Mouse (Mus musculus) liver, embryonic 15.5 days (tissue): ENCODE results near the gene Fuk. TPM values are rescaled to one million over a fixed set of nuclear protein-coding genes. Genes with fewer than 3 reads are reported as not detected.

Experiments used
- ATAC-seq: fragments of 200-750 bp; cut with Nextera tagmentation; 2 replicates; pipeline ENCODE4 v1.8.0; 2017; ENCODE audit warnings: moderate number of reproducible peaks, mild to moderate bottlenecking, moderate library complexity; ENCODE audit not compliant: insufficient read depth
- H3K27ac ChIP-seq: fragments of 300-500 bp; sonication (generic); replicated peaks from 2 replicates; pipeline ENCODE4 v1.5.1; 2015; ENCODE audit warnings: mild to moderate bottlenecking, inconsistent platforms
- H3K27me3 ChIP-seq: fragments of 300-500 bp; sonication (generic); 2 replicates; pipeline ENCODE4 v1.6.1; 2015; ENCODE audit warnings: mild to moderate bottlenecking, inconsistent platforms
- H3K36me3 ChIP-seq: fragments of 300-500 bp; sonication (generic); replicated peaks from 2 replicates; pipeline ENCODE4 v1.6.1; 2015; ENCODE audit warnings: moderate library complexity, mild to moderate bottlenecking, inconsistent platforms
- H3K4me1 ChIP-seq: fragments of 300-500 bp; sonication (generic); replicated peaks from 2 replicates; pipeline ENCODE4 v1.6.1; 2015; ENCODE audit warnings: inconsistent platforms
- H3K4me2 ChIP-seq: fragments of 300-500 bp; sonication (generic); 2 replicates; pipeline ENCODE4 v1.6.1; 2015; ENCODE audit warnings: moderate library complexity, mild to moderate bottlenecking, inconsistent platforms
- H3K4me3 ChIP-seq: fragments of 300-500 bp; sonication (generic); replicated peaks from 2 replicates; pipeline ENCODE4 v1.5.1; 2015; ENCODE audit warnings: mild to moderate bottlenecking, inconsistent platforms
- H3K9ac ChIP-seq: fragments of 300-500 bp; sonication (generic); 2 replicates; pipeline ENCODE4 v1.6.1; 2015; ENCODE audit warnings: moderate library complexity, mild to moderate bottlenecking, inconsistent platforms
- H3K9me3 ChIP-seq: fragments of 300-500 bp; sonication (generic); replicated peaks from 2 replicates; pipeline ENCODE4 v1.6.1; 2016; ENCODE audit warnings: inconsistent platforms
- WGBS: fragments of 180-500 bp; shearing (Covaris S2); methylation state at CpG from one replicate; pipeline ENCODE4 v1.1.7; 2015; ENCODE audit warnings: mixed read lengths; ENCODE audit not compliant: insufficient replicate concordance; 5-methylcytosine and 5-hydroxymethylcytosine counted together
- polyA plus RNA-seq: library from polyadenylated mRNA; unstranded; fragments of >200 nt; fragmentation: Nextera tagmentation; extraction: Ambion mirVana; gene quantifications from 2 replicates; pipeline ENCODE4 v1.2.1, GENCODE M21; 2015

The Fuk gene
- polyA plus RNA-seq, 1 experiment from 2014 or later = 2.5 TPM

GRCm38 (mm10) chr8:110845821-110846404 is 56.4 kb downstream of the Fuk start:
- Histone ChIP-seq H3K9ac (peak overlapping the region; percentile 83), H3K9me3 (no peaks in the 10 kb centered on the region), H3K4me1 (peaks cover 36% of the 10 kb centered on the region), H3K27ac (peak overlapping the region; percentile 85), H3K27me3 (no peaks in the 10 kb centered on the region), H3K36me3 (peaks cover 56% of the 10 kb centered on the region), H3K4me2 (peak overlapping the region; percentile 75), H3K4me3 (peak overlapping the region; percentile 80)
- WGBS = 3% methylated on average over 17 of the region's 17 CpGs
- ATAC-seq = no peak

- peaks cover 56% of the 10 kb centered on the region for H3K36me3 ChIP-seq
- no peaks in the 10 kb centered on the region for H3K27me3 ChIP-seq
- H3K4me3 ChIP-seq = peak overlapping the region; percentile 80
- no peak overlapping the region; the same call in 1 of the 2 replicates for H3K9ac ChIP-seq
- peaks cover 36% of the 10 kb centered on the region for H3K4me1 ChIP-seq
- WGBS = 62% methylated on average over 3 of the region's 3 CpGs
- H3K9me3 ChIP-seq = no peaks in the 10 kb centered on the region
- peak overlapping the region; percentile 75 for H3K4me2 ChIP-seq
- ATAC-seq = no peak
- H3K27ac ChIP-seq = no peak overlapping the region
These were observed 57.3 kb downstream of the Fuk start for GRCm38 (mm10) chr8:110844941-110845340.

- H3K9me3 ChIP-seq = no peaks in the 10 kb centered on the region
- peaks cover 63% of the 10 kb centered on the region for H3K36me3 ChIP-seq
- H3K27ac ChIP-seq = no peak overlapping the region
- peaks cover 30% of the 10 kb centered on the region for H3K4me1 ChIP-seq
- no peaks in the 10 kb centered on the region for H3K27me3 ChIP-seq
- no peak overlapping the region for H3K9ac ChIP-seq
- H3K4me3 ChIP-seq = no peak overlapping the region
- H3K4me2 ChIP-seq = no peak overlapping the region
- WGBS = 70% methylated on average over 5 of the region's 5 CpGs
- ATAC-seq = no peak
These were observed 59.1 kb downstream of the Fuk start for GRCm38 (mm10) chr8:110843207-110843606.

- peaks cover 75% of the 10 kb centered on the region for H3K36me3 ChIP-seq
- no peaks in the 10 kb centered on the region for H3K27me3 ChIP-seq
- peaks cover 22% of the 10 kb centered on the region for H3K4me1 ChIP-seq
- H3K9me3 ChIP-seq = no peaks in the 10 kb centered on the region
- no peak for ATAC-seq
- H3K27ac ChIP-seq = no peak overlapping the region
- no peak overlapping the region for H3K9ac ChIP-seq
- H3K4me3 ChIP-seq = no peak overlapping the region
- H3K4me2 ChIP-seq = no peak overlapping the region
- 82% methylated on average over 3 of the region's 3 CpGs for WGBS
These were observed 60.2 kb downstream of the Fuk start for GRCm38 (mm10) chr8:110842012-110842574.

Other genes starting within 250 kb of the Fuk start
- 1.0 and 1.3 TPM in 2 replicates for gene Mtss1l, start 181.0 kb downstream of the Fuk start, polyA plus RNA-seq
- 0.23 TPM in 1 of 2 replicates, not detected in the other for gene Il34, start 96.6 kb downstream of the Fuk start, polyA plus RNA-seq
- 28.3 and 30.7 TPM in 2 replicates for gene Cog4, start 55.9 kb downstream of the Fuk start, polyA plus RNA-seq
- gene Sf3b3, start 55.7 kb downstream of the Fuk start, polyA plus RNA-seq = 56.9 and 58.3 TPM in 2 replicates
- gene St3gal2, start 17.4 kb upstream of the Fuk start, polyA plus RNA-seq = 21.9 and 24.6 TPM in 2 replicates
- gene Ddx19a, start 95.3 kb upstream of the Fuk start, polyA plus RNA-seq = 9.3 and 9.9 TPM in 2 replicates
- 2.4 and 3.0 TPM in 2 replicates for gene Ddx19b, start 129.3 kb upstream of the Fuk start, polyA plus RNA-seq
- 54.0 and 55.0 TPM in 2 replicates for gene Aars, start 130.7 kb upstream of the Fuk start, polyA plus RNA-seq
- 3.5 and 6.0 TPM in 2 replicates for gene Exosc6, start 153.9 kb upstream of the Fuk start, polyA plus RNA-seq
- gene Clec18a, start 189.9 kb upstream of the Fuk start, polyA plus RNA-seq = not detected in 2 replicates
- gene Pdpr, start 192.1 kb upstream of the Fuk start, polyA plus RNA-seq = 2.4 and 2.6 TPM in 2 replicates